Mouse (Mus musculus): ENCODE measurements around the gene Psmc6.

GRCm38 (mm10) chr14:45389194-45389593 is 59.6 kb downstream of the Psmc6 start:
- TF ChIP-seq GATA1 (IDR thresholded peaks at IDR 0.05; ENCODE audit: borderline replicate concordance, low read length): no peak
- no peak for TF ChIP-seq CTCF (IDR thresholded peaks at IDR 0.05; ENCODE audit: low read depth, low read length)
- TF ChIP-seq GATA2 (IDR thresholded peaks at IDR 0.05; ENCODE audit: borderline replicate concordance, low read depth, low read length): no peak
- no peak for TF ChIP-seq TAL1 (conservative IDR thresholded peaks at IDR 0.05; ENCODE audit: low read depth, low read length)

All from G1E (cell line).